Mouse (Mus musculus) liver, embryonic 13.5 days (tissue): ENCODE results near the gene Tnrc6c. TPM values are rescaled to one million over a fixed set of nuclear protein-coding genes. Genes with fewer than 3 reads are reported as not detected.

Experiments used
- ATAC-seq: fragments of 200-750 bp; cut with Nextera tagmentation; 2 replicates; pipeline ENCODE4 v1.8.0; 2017; ENCODE audit warnings: low read depth, mild to moderate bottlenecking, moderate number of reproducible peaks, moderate library complexity
- DNase-seq: peaks from one replicate; pipeline ENCODE4 v3.0.0; 2022
- H3K27ac ChIP-seq: fragments of 300-500 bp; sonication (generic); 2 replicates; pipeline ENCODE4 v1.5.1; 2015; ENCODE audit warnings: moderate library complexity, mild to moderate bottlenecking, inconsistent platforms
- H3K27me3 ChIP-seq: fragments of 300-500 bp; sonication (generic); 2 replicates; pipeline ENCODE4 v1.6.1; 2015; ENCODE audit warnings: mild to moderate bottlenecking, inconsistent platforms
- H3K36me3 ChIP-seq: fragments of 300-500 bp; sonication (generic); 2 replicates; pipeline ENCODE4 v1.6.1; 2015; ENCODE audit warnings: mild to moderate bottlenecking, inconsistent platforms
- H3K4me1 ChIP-seq: fragments of 300-500 bp; sonication (generic); replicated peaks from 2 replicates; pipeline ENCODE4 v1.6.1; 2015; ENCODE audit warnings: inconsistent platforms
- H3K4me2 ChIP-seq: fragments of 300-500 bp; sonication (generic); 2 replicates; pipeline ENCODE4 v1.6.1; 2015; ENCODE audit warnings: inconsistent platforms, mild to moderate bottlenecking, moderate library complexity
- H3K4me3 ChIP-seq: fragments of 300-500 bp; sonication (generic); replicated peaks from 2 replicates; pipeline ENCODE4 v1.5.1; 2015; ENCODE audit warnings: mild to moderate bottlenecking, inconsistent platforms
- H3K9ac ChIP-seq: fragments of 300-500 bp; sonication (generic); 2 replicates; pipeline ENCODE4 v1.6.1; 2015; ENCODE audit warnings: mild to moderate bottlenecking, inconsistent platforms
- H3K9me3 ChIP-seq: fragments of 300-500 bp; sonication (generic); replicated peaks from 2 replicates; pipeline ENCODE4 v1.6.1; 2016; ENCODE audit warnings: inconsistent platforms
- WGBS: fragments of 180-500 bp; shearing (Covaris S2); methylation state at CpG from one replicate; pipeline ENCODE4 v1.1.7; 2015; ENCODE audit not compliant: insufficient replicate concordance; 5-methylcytosine and 5-hydroxymethylcytosine counted together
- polyA plus RNA-seq: library from polyadenylated mRNA; unstranded; fragments of >200 nt; fragmentation: Nextera tagmentation; extraction: Ambion mirVana; gene quantifications from 2 replicates; pipeline ENCODE4 v1.2.1, GENCODE M21; 2015

The Tnrc6c gene
- polyA plus RNA-seq, 1 experiment from 2014 or later = 2.8 TPM

DNA sequence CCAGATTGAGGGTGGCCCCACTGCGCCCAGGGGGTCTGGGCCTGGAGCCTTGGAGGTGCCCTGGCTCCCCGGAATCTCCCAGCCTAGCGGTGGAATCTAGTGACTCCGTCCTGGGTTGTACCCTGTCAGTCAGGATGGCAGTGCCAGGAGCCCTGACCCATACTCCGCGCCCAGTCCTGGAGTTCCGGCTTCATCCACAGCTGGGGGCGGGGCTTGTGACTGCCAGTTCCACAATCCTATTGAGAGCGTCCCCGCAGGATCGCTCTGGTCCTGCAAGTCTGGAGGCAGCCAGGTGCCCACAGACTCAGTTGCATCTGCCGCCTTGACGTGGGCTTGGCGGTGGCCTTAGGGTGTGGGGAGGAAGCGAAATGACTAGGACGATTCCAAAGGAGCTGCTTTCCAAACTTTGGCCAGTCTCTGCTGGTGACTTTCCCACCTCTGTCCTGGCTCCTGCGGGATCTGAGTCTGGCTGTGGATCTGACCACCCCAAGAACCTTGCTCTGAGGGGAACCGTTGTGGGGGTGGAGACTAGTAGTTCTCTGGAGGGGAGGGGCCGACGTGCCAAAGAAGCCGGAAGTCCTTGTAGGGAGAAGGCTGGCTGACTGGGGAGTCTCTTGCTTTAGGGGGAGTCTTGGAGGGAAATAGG, 156.4 kb downstream of the Tnrc6c start:
- H3K9me3 ChIP-seq = no peaks in the 10 kb centered on the region
- peak; percentile 75 for ATAC-seq
- DNase-seq = peak; percentile 79
- peaks cover 79% of the 10 kb centered on the region for H3K36me3 ChIP-seq
- peak overlapping the region; percentile 83 for H3K4me2 ChIP-seq
- H3K4me1 ChIP-seq = peaks cover 86% of the 10 kb centered on the region
- no peaks in the 10 kb centered on the region for H3K27me3 ChIP-seq
- peak overlapping the region; percentile 91 for H3K9ac ChIP-seq
- peak overlapping the region; percentile 87 for H3K27ac ChIP-seq
- under 1% methylated on average over 21 of the region's 21 CpGs for WGBS
- peak overlapping the region; percentile 81 for H3K4me3 ChIP-seq

Other genes with a start within 250 kb of the Tnrc6c start
- gene Gm11733, start 169.9 kb upstream of the Tnrc6c start, polyA plus RNA-seq = not detected in 2 replicates
- gene Tmc8, start 127.8 kb downstream of the Tnrc6c start, polyA plus RNA-seq = 16.0 and 16.2 TPM in 2 replicates
- 53.0 and 53.7 TPM in 2 replicates for gene Tmc6, start 127.9 kb downstream of the Tnrc6c start, polyA plus RNA-seq
- 78.8 and 85.7 TPM in 2 replicates for gene 6030468B19Rik, start 143.4 kb downstream of the Tnrc6c start, polyA plus RNA-seq
- 0.30 TPM in 1 of 2 replicates, not detected in the other for gene Gm20708, start 155.4 kb downstream of the Tnrc6c start, polyA plus RNA-seq
- 50.5 and 55.3 TPM in 2 replicates for gene Syngr2, start 155.4 kb downstream of the Tnrc6c start, polyA plus RNA-seq
- 7.8 and 8.8 TPM in 2 replicates for gene Afmid, start 171.6 kb downstream of the Tnrc6c start, polyA plus RNA-seq
- gene Tk1, start 171.8 kb downstream of the Tnrc6c start, polyA plus RNA-seq = 150 TPM in 2 replicates
- 407 and 437 TPM in 2 replicates for gene Birc5, start 195.0 kb downstream of the Tnrc6c start, polyA plus RNA-seq
- not detected in 2 replicates for gene Tmem235, start 206.5 kb downstream of the Tnrc6c start, polyA plus RNA-seq
- gene Tha1, start 219.2 kb downstream of the Tnrc6c start, polyA plus RNA-seq = 1.4 and 1.9 TPM in 2 replicates